Mouse (Mus musculus): ENCODE measurements around the gene Foxs1. TPM values are rescaled to one million over a fixed set of nuclear protein-coding genes. Genes with fewer than 3 reads are reported as not detected.

Gene Foxs1
- total and polyA plus RNA-seq, 2 experiments: 1.1 TPM; not detected in 1

GRCm38 (mm10) chr2:152944013-152944412 lies 11.0 kb upstream of the Foxs1 start:
- Histone ChIP-seq H3K27ac (replicated peaks; ENCODE audit: insufficient read depth, low read depth, low read length) (no peak overlapping the region), H3K27me3 (ENCODE audit: control insufficient read depth, insufficient read depth, low read length) (peaks cover 7% of the 10 kb centered on the region)

DNA sequence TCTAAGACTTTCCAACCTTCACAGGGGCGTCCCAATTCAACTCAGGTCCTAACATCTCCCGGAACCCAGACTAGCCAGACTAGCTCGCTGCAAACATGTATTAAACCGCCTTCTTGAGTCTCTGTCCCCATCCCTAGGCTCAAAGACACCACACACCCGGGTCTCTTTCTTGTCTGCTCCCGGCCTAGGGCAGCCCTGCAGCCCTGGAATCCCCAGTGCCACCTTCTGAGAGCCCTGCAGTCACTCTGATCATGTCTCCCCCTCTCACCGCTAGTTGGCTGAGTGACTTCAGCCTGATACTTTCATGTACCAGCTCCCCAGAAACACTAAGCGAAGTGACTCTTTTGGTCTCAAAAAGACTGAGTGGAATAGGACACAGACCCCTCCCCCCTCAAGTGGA lies 10.6 kb upstream of the Foxs1 start:
- Histone ChIP-seq H3K36me3 (ENCODE audit: control insufficient read depth, insufficient read depth, low read length) (no peaks in the 10 kb centered on the region), H3K79me2 (ENCODE audit: control insufficient read depth, insufficient read depth, low read length) (no peaks in the 10 kb centered on the region), H3K4me1 (ENCODE audit: control insufficient read depth, insufficient read depth, low read length) (no peaks in the 10 kb centered on the region), H3K27me3 (ENCODE audit: control insufficient read depth, insufficient read depth, low read length) (peaks cover 7% of the 10 kb centered on the region), H3K4me3 (ENCODE audit: insufficient read depth, low read depth, low read length) (no peak overlapping the region), H3K27ac (replicated peaks; ENCODE audit: insufficient read depth, low read depth, low read length) (no peak overlapping the region), H3K9ac (ENCODE audit: low read depth, low read length) (no peak overlapping the region)
- WGBS: 9% methylated on average over 8 of the region's 8 CpGs
- TF ChIP-seq POLR2A (IDR thresholded peaks at IDR 0.05; ENCODE audit: extremely low read depth, insufficient read depth, low read length) (no peak), CTCF (IDR thresholded peaks at IDR 0.05; ENCODE audit: low read depth, low read length) (no peak)
- DNase-seq (ENCODE audit: extremely low read depth, low read depth, low spot score): no peak

More at GRCm38 (mm10) chr2:152944013-152944412, 11.0 kb upstream of the Foxs1 start:
- Histone ChIP-seq H3K4me3 (ENCODE audit: insufficient read depth, low read depth, low read length) (no peak overlapping the region), H3K4me1 (ENCODE audit: control insufficient read depth, insufficient read depth, low read length) (no peaks in the 10 kb centered on the region), H3K79me2 (ENCODE audit: control insufficient read depth, insufficient read depth, low read length) (no peaks in the 10 kb centered on the region), H3K36me3 (ENCODE audit: control insufficient read depth, insufficient read depth, low read length) (no peaks in the 10 kb centered on the region), H3K9ac (ENCODE audit: low read depth, low read length) (no peak overlapping the region)
- WGBS: 57% methylated on average over 9 of the region's 9 CpGs
- no peak for DNase-seq (ENCODE audit: extremely low read depth, low read depth, low spot score)
- TF ChIP-seq CTCF (IDR thresholded peaks at IDR 0.05; ENCODE audit: low read depth, low read length): no peak
- TF ChIP-seq POLR2A (IDR thresholded peaks at IDR 0.05; ENCODE audit: extremely low read depth, insufficient read depth, low read length): no peak

- Histone ChIP-seq H3K4me3 (ENCODE audit: insufficient read depth, low read depth, low read length) (no peak overlapping the region), H3K9ac (ENCODE audit: low read depth, low read length) (no peak overlapping the region), H3K27ac (replicated peaks; ENCODE audit: insufficient read depth, low read depth, low read length) (no peak overlapping the region), H3K27me3 (ENCODE audit: control insufficient read depth, insufficient read depth, low read length) (peaks cover 7% of the 10 kb centered on the region), H3K36me3 (ENCODE audit: control insufficient read depth, insufficient read depth, low read length) (no peaks in the 10 kb centered on the region), H3K4me1 (ENCODE audit: control insufficient read depth, insufficient read depth, low read length) (no peaks in the 10 kb centered on the region), H3K79me2 (ENCODE audit: control insufficient read depth, insufficient read depth, low read length) (no peaks in the 10 kb centered on the region)
- TF ChIP-seq CTCF (IDR thresholded peaks at IDR 0.05; ENCODE audit: low read depth, low read length): no peak
- no peak for TF ChIP-seq POLR2A (IDR thresholded peaks at IDR 0.05; ENCODE audit: extremely low read depth, insufficient read depth, low read length)
- no peak for DNase-seq (ENCODE audit: extremely low read depth, low read depth, low spot score)
- WGBS: 2% methylated on average over 63 of the region's 65 CpGs
Measured at GRCm38 (mm10) chr2:152942898-152943515, 10.0 kb upstream of the Foxs1 start.

GRCm38 (mm10) chr2:152941776-152942175 lies 8.8 kb upstream of the Foxs1 start:
- 33% methylated on average over 7 of the region's 7 CpGs for WGBS
- Histone ChIP-seq H3K27ac (replicated peaks; ENCODE audit: insufficient read depth, low read depth, low read length) (no peak overlapping the region), H3K4me1 (ENCODE audit: control insufficient read depth, insufficient read depth, low read length) (no peaks in the 10 kb centered on the region), H3K27me3 (ENCODE audit: control insufficient read depth, insufficient read depth, low read length) (peaks cover 7% of the 10 kb centered on the region), H3K4me3 (ENCODE audit: insufficient read depth, low read depth, low read length) (no peak overlapping the region), H3K79me2 (ENCODE audit: control insufficient read depth, insufficient read depth, low read length) (no peaks in the 10 kb centered on the region), H3K9ac (ENCODE audit: low read depth, low read length) (no peak overlapping the region), H3K36me3 (ENCODE audit: control insufficient read depth, insufficient read depth, low read length) (no peaks in the 10 kb centered on the region)
- no peak for DNase-seq (ENCODE audit: extremely low read depth, low read depth, low spot score)
- TF ChIP-seq POLR2A (IDR thresholded peaks at IDR 0.05; ENCODE audit: extremely low read depth, insufficient read depth, low read length) (no peak), CTCF (IDR thresholded peaks at IDR 0.05; ENCODE audit: low read depth, low read length) (no peak)

GRCm38 (mm10) chr2:152941106-152941505 lies 8.1 kb upstream of the Foxs1 start:
- Histone ChIP-seq H3K4me1 (ENCODE audit: control insufficient read depth, insufficient read depth, low read length) (no peaks in the 10 kb centered on the region), H3K4me3 (ENCODE audit: insufficient read depth, low read depth, low read length) (no peak overlapping the region), H3K36me3 (ENCODE audit: control insufficient read depth, insufficient read depth, low read length) (no peaks in the 10 kb centered on the region), H3K27ac (replicated peaks; ENCODE audit: insufficient read depth, low read depth, low read length) (no peak overlapping the region), H3K9ac (ENCODE audit: low read depth, low read length) (no peak overlapping the region), H3K27me3 (ENCODE audit: control insufficient read depth, insufficient read depth, low read length) (peaks cover 7% of the 10 kb centered on the region), H3K79me2 (ENCODE audit: control insufficient read depth, insufficient read depth, low read length) (no peaks in the 10 kb centered on the region)
- TF ChIP-seq CTCF (IDR thresholded peaks at IDR 0.05; ENCODE audit: low read depth, low read length) (no peak), POLR2A (IDR thresholded peaks at IDR 0.05; ENCODE audit: extremely low read depth, insufficient read depth, low read length) (no peak)
- DNase-seq (ENCODE audit: extremely low read depth, low read depth, low spot score): no peak
- 79% methylated on average over 6 of the region's 6 CpGs for WGBS

GRCm38 (mm10) chr2:152939846-152940245 lies 6.8 kb upstream of the Foxs1 start:
- Histone ChIP-seq H3K27me3 (ENCODE audit: control insufficient read depth, insufficient read depth, low read length) (peaks cover 7% of the 10 kb centered on the region), H3K4me3 (ENCODE audit: insufficient read depth, low read depth, low read length) (no peak overlapping the region), H3K4me1 (ENCODE audit: control insufficient read depth, insufficient read depth, low read length) (no peaks in the 10 kb centered on the region), H3K79me2 (ENCODE audit: control insufficient read depth, insufficient read depth, low read length) (no peaks in the 10 kb centered on the region), H3K27ac (replicated peaks; ENCODE audit: insufficient read depth, low read depth, low read length) (no peak overlapping the region), H3K36me3 (ENCODE audit: control insufficient read depth, insufficient read depth, low read length) (no peaks in the 10 kb centered on the region), H3K9ac (ENCODE audit: low read depth, low read length) (no peak overlapping the region)
- no peak for TF ChIP-seq POLR2A (IDR thresholded peaks at IDR 0.05; ENCODE audit: extremely low read depth, insufficient read depth, low read length)
- TF ChIP-seq CTCF (IDR thresholded peaks at IDR 0.05; ENCODE audit: low read depth, low read length): peak; percentile 87
- WGBS: 5% methylated on average over 4 of the region's 4 CpGs
- DNase-seq (ENCODE audit: extremely low read depth, low read depth, low spot score): no peak

Measured in liver, adult 2 months (tissue).